Mouse (Mus musculus): ENCODE results near the gene Adgrg3. TPM values are rescaled to one million over a fixed set of nuclear protein-coding genes. Genes with fewer than 3 reads are reported as not detected.

Gene Adgrg3
- total RNA-seq, 4 experiments from 2014 or later, result 2.2 to 4.1 (median 3.1) TPM

- DNase-seq, result no peak
Observed at GRCm38 (mm10) chr8:94992996-94993724, 24.3 kb upstream of the Adgrg3 start.

GRCm38 (mm10) chr8:94994006-94994405 is 23.5 kb upstream of the Adgrg3 start:
- peak; percentile 45 for DNase-seq

GRCm38 (mm10) chr8:94994510-94994909 is 23.0 kb upstream of the Adgrg3 start:
- no peak for DNase-seq

DNA sequence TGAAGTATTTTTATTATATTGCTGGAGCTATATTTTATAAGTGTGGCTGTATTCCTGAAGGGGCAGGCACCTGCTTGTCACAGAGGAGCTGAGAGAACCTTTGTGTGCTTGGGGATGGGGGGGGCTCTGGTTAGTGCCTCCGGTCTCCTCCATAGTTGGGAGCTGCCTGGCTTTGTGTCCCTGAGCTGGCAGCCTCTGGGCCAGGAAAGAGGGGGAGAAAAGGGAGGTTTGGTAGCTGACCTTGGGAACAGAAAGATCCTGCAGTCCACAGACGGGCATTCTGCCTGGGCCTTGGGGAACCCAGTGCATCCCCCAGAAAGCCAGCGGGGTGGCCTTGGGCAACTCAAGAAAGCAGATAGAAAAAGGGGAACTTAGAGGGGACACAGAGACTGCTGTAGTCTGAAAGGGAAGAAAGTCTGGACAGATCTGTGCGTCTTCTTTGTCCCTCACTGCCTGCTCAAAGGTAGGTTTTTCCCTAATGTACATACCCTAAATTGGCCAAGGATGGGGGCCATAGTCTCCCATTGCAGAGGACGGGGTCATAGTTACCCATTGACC is 22.1 kb upstream of the Adgrg3 start:
- DNase-seq, result peak; percentile 67

DNA sequence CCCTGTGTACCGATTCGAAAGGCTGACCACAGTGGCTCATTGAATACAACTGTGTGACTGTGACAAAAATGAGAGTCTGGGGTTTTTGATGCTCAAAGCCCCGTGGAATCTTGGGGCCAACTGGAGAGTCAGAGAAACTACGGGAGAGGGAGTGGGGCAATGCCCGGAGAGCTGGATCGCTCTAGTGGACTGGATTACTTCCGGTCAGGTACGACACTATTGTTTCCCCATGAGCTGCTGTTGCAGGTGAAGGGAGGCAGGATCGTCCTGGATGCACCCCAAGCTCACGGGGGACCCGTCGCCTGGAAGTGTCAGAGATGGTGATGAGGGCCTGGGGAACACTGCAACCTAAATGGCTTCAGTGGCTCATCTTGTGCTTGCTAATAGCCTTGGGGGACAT is 21.5 kb upstream of the Adgrg3 start:
- DNase-seq, result no peak

GRCm38 (mm10) chr8:94996899-94997856 is 20.3 kb upstream of the Adgrg3 start:
- no peak for DNase-seq

- no peak for DNase-seq
Observed at GRCm38 (mm10) chr8:94997857-94998243, 19.6 kb upstream of the Adgrg3 start.

DNA sequence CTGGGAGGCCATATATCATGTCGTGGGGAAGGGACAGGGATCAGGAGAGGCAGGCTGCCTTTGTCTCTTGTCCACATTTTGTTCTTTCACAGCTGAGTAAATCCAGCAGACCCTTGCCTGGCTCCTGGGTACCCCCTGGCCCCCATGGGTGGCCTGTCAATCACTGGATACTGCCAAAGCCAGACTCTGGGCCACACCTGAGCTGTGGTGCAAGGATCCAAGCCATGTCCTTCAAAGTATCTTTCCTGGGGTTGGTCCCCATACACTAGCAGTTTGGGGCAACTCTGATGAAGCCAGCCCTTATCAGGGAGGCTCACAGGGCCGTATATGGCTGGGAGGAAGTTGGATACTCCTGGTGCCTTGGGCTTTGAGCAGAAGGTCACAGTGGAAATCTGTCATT is 19.1 kb upstream of the Adgrg3 start:
- no peak for DNase-seq

GRCm38 (mm10) chr8:94999004-94999403 is 18.5 kb upstream of the Adgrg3 start:
- DNase-seq, result no peak

DNA sequence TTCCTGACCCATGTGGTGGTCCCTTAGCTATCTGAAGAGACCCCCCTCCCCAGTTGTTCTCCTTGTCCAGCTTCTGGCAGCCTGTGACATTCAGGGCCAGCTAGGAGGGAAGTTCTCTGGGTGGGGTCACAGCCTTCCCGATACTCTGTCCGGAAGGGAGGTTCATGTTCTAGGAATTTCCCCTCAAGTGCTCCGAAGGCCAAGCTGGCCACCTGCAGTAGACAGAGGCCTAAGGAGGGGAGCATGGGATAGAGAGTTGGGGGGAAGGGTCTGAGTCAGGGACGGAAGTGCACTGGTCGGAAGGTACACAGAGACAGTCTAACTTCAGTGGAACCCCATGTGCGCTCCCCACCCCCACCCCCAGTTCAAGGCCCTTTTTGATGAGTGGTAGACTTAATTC is 17.5 kb upstream of the Adgrg3 start:
- peak; percentile 51 for DNase-seq

- DNase-seq, result peak; percentile 66
Observed at GRCm38 (mm10) chr8:95000684-95001083, 16.8 kb upstream of the Adgrg3 start.

DNA sequence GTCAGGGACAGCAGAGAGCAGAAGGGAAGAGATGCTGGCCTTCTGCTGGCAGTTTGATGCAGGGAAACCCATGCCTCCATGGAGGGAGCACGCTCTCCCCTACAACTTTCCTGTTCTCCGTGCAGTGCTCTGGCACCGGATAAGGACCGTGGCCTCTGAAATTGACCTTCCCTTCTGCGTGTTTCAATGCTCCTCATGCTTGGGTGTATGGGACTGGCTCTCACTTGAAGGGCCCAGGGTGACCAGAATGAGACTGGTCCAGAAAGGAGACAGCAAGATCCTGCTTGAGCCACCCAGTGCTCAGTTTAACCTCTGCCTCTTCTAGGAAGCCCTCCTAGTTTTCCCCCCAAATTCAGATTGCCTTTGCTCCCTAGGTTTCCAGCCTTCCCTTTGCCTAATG is 16.3 kb upstream of the Adgrg3 start:
- DNase-seq, result no peak

GRCm38 (mm10) chr8:95001655-95002054 is 15.8 kb upstream of the Adgrg3 start:
- DNase-seq, result peak; percentile 70

DNA sequence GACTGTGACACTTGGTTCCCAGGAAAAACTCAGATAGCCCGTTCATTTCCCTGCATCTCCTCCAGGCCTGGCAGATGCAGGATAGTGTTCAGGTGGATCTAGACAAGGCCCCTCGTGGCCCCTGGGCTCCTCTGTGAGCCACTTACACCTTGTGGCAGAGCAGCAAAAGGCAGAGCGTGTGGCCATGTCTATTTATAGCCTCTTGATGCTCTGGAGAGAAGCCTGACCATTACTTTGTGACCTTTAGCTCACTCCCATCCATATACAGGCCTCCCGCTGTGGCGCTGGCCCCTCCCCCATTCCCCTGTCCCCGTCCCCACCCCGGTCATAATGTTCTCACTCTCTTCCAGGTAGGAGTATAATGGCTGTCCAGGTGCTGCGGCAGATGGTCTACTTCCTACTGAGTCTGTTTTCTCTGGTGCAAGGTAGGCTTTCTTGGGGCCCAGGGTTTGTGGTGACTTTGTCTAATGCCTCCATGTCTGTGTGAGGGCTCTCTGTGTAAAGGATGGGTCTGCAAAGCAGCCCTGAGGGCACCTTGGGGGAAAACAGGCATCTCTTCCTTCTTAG is 15.3 kb upstream of the Adgrg3 start:
- no peak for DNase-seq

DNA sequence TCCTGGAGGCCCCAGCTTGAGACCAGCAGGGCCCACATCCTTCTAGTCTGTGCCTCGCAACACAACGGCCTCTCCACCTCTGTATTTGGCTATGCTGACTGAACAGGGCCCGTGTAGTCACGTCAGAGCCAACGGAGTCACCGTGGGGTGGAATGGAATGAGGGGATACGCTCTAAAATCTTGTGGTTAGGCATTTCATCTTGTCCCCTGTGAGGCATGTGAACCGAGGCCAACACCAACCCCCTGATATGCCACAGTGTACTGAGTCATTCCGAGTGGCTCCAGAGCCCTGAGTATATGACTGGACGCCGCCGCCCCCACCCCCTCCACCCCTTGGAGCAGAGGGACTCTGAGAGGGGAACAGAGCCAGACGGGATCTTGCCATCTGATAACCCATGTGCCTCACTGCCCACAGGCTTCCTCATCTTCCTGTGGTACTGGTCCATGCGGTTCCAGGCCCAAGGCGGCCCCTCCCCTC is 5.0 kb upstream of the Adgrg3 start:
- no peak for DNase-seq

DNA sequence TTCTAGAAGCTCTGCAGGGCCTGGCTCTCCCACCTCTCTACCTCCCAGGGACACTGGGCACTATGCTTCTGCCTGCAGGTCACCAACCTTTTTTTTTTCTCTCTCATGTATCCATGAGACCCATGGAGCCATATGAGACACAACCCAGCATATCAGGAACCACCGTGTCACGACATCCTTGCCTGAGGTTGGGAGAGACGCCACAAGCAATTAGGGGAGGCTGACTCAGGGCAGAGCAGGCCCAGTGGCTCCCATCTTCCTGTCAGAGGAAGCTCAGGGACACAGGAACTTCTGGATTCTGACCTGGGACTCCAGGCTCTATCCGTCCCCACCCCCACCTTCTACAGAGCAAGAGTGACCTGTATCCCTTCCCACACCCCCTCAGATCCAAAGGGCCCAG is 1.6 kb upstream of the Adgrg3 start:
- no peak for DNase-seq

GRCm38 (mm10) chr8:95016684-95017083 is 808 bp upstream of the Adgrg3 start:
- DNase-seq, result no peak

- no peak for DNase-seq
Observed at GRCm38 (mm10) chr8:95017969-95018635, 610 bp downstream of the Adgrg3 start.

- DNase-seq, result no peak
Observed at GRCm38 (mm10) chr8:95020293-95020777, 2.8 kb downstream of the Adgrg3 start.

GRCm38 (mm10) chr8:95020821-95021220 is 3.3 kb downstream of the Adgrg3 start:
- no peak for DNase-seq

GRCm38 (mm10) chr8:95023201-95023600 is 5.7 kb downstream of the Adgrg3 start:
- no peak for DNase-seq

- DNase-seq, result no peak
Observed at GRCm38 (mm10) chr8:95024387-95024786, 6.9 kb downstream of the Adgrg3 start.
